Comparison of ENCODE assay signal across 28 mouse cellular contexts in genomic region chr1:60489660-60490059, GRCm38 (mm10).
DNase-seq lines count a peak whose midpoint lies in the region; ATAC-seq and TF ChIP-seq lines count a peak whose summit lies in the region.
"Had no signal": no experiment of that assay in that cellular context is flagged by ENCODE, and none has a peak within 500 bp of the region (broad histone marks: within the 10 kb centered on the region; RNA-seq: fewer than 3 reads in every experiment).

No protein-coding gene starts in this region.

- ATAC-seq in cerebellum, adult (ENCODE audit: insufficient number of reproducible peaks, low FRiP score, low TSS enrichment): no peak
- ATAC-seq in hindbrain, embryonic 13.5 days (ENCODE audit: low FRiP score): 0 out of 2 replicates have a peak, but pooled peaks have one; percentile 36
- ATAC-seq in hindbrain, embryonic 12.5 days (ENCODE audit: low FRiP score): no peak
- peak; percentile 29; the same call in 1 of the 2 replicates for ATAC-seq in neural tube, embryonic 13.5 days (ENCODE audit: low read depth)
- ATAC-seq: activated CD4-positive, CD25-positive, alpha-beta regulatory T cell, adult 4 months; intestine, embryonic 15.5 days; liver, embryonic 12.5 days; liver, postnatal 0 days had no signal

- peak; percentile 20 for DNase-seq in cerebellum, adult 9-11 months
- DNase-seq in layer of hippocampus, adult 2 months (ENCODE audit: low spot score in 2 of 2): no peak
- no peak for DNase-seq in layer of hippocampus, adult 9-10 months (ENCODE audit: low spot score)
- DNase-seq in neural tube, embryonic 10.5 days (ENCODE audit: extremely low spot score, low spot score): no peak
- DNase-seq: adrenal gland, adult 2 months; cerebellum, adult 8-10 months; embryo, embryonic 11 days; gastrocnemius, postnatal 10 days; heart, postnatal 10 days; kidney, adult 2 months; kidney, postnatal 10 days; liver, postnatal 0 days; lung, postnatal 36 days; right cerebral cortex, postnatal 25 days; thymus, adult 18-20 months; thymus, postnatal 25 days had no signal

- H3K9me3 ChIP-seq in hindbrain, embryonic 13.5 days: no peaks in the 10 kb centered on the region
- H3K9me3 ChIP-seq in hindbrain, embryonic 12.5 days (replicated peaks): no peaks in the 10 kb centered on the region
- no peaks in the 10 kb centered on the region for H3K9me3 ChIP-seq in neural tube, embryonic 13.5 days
- H3K9me3 ChIP-seq: forebrain, embryonic 13.5 days; heart, embryonic 13.5 days; intestine, embryonic 15.5 days; liver, embryonic 12.5 days; stomach, embryonic 15.5 days had no signal

- no peak overlapping the region for H3K4me2 ChIP-seq in hindbrain, embryonic 13.5 days
- no peak overlapping the region for H3K4me2 ChIP-seq in hindbrain, embryonic 12.5 days (replicated peaks)
- no peak overlapping the region for H3K4me2 ChIP-seq in neural tube, embryonic 13.5 days
- H3K4me2 ChIP-seq: forebrain, embryonic 13.5 days; heart, embryonic 13.5 days; intestine, embryonic 15.5 days; liver, embryonic 12.5 days; stomach, embryonic 15.5 days had no signal

- H3K4me1 ChIP-seq in hindbrain, embryonic 13.5 days (replicated peaks): no peaks in the 10 kb centered on the region
- H3K4me1 ChIP-seq in hindbrain, embryonic 12.5 days: no peaks in the 10 kb centered on the region
- no peaks in the 10 kb centered on the region for H3K4me1 ChIP-seq in neural tube, embryonic 13.5 days (replicated peaks)
- H3K4me1 ChIP-seq: forebrain, embryonic 13.5 days; intestine, embryonic 15.5 days; liver, embryonic 12.5 days; stomach, embryonic 15.5 days had no signal

- peaks cover 76% of the 10 kb centered on the region for H3K36me3 ChIP-seq in hindbrain, embryonic 13.5 days
- H3K36me3 ChIP-seq in hindbrain, embryonic 12.5 days: peaks cover 62% of the 10 kb centered on the region
- H3K36me3 ChIP-seq in neural tube, embryonic 13.5 days: peaks cover 81% of the 10 kb centered on the region

- H3K27ac ChIP-seq in hindbrain, embryonic 13.5 days: no peak overlapping the region
- H3K27ac ChIP-seq in hindbrain, embryonic 12.5 days: no peak overlapping the region
- peak overlapping the region; percentile 51; the same call in 1 of the 2 replicates for H3K27ac ChIP-seq in layer of hippocampus, adult 2 months
- H3K27ac ChIP-seq in neural tube, embryonic 13.5 days (replicated peaks): no peak overlapping the region
- H3K27ac ChIP-seq: forebrain, embryonic 13.5 days; heart, embryonic 13.5 days; intestine, embryonic 15.5 days; liver, embryonic 12.5 days; stomach, embryonic 15.5 days had no signal

- 96% methylated on average over 2 of the region's 2 CpGs for WGBS in hindbrain, embryonic 13.5 days
- WGBS in hindbrain, embryonic 12.5 days: 80% methylated on average over 2 of the region's 2 CpGs
- WGBS in neural tube, embryonic 13.5 days: 80% methylated on average over 2 of the region's 2 CpGs

- H3K27me3 ChIP-seq in hindbrain, embryonic 13.5 days: no peaks in the 10 kb centered on the region
- no peaks in the 10 kb centered on the region for H3K27me3 ChIP-seq in hindbrain, embryonic 12.5 days
- no peaks in the 10 kb centered on the region for H3K27me3 ChIP-seq in neural tube, embryonic 13.5 days
- H3K27me3 ChIP-seq: CH12.LX; forebrain, embryonic 13.5 days; heart, embryonic 13.5 days; intestine, embryonic 15.5 days; liver, embryonic 12.5 days; stomach, embryonic 15.5 days had no signal

- no peak overlapping the region for H3K4me3 ChIP-seq in hindbrain, embryonic 13.5 days
- no peak overlapping the region for H3K4me3 ChIP-seq in hindbrain, embryonic 12.5 days
- H3K4me3 ChIP-seq in layer of hippocampus, adult 2 months: no peak overlapping the region
- no peak overlapping the region for H3K4me3 ChIP-seq in neural tube, embryonic 13.5 days
- H3K4me3 ChIP-seq: erythroblast, embryonic 14.5 days; forebrain, embryonic 13.5 days; heart, embryonic 13.5 days; intestine, embryonic 15.5 days; liver, embryonic 12.5 days; stomach, embryonic 15.5 days had no signal

- TF ChIP-seq CTCF in layer of hippocampus, adult 2 months (conservative IDR thresholded peaks at IDR 0.05): no peak

- no peak overlapping the region for H3K9ac ChIP-seq in hindbrain, embryonic 13.5 days
- no peak overlapping the region for H3K9ac ChIP-seq in hindbrain, embryonic 12.5 days
- H3K9ac ChIP-seq in neural tube, embryonic 13.5 days: no peak overlapping the region
- H3K9ac ChIP-seq: forebrain, embryonic 13.5 days; heart, embryonic 13.5 days; intestine, embryonic 15.5 days; liver, embryonic 12.5 days; liver, postnatal 0 days; stomach, embryonic 15.5 days had no signal

Comparison
In these comparisons a context has a peak if more than half of its experiments do, and no peak if none do; other contexts are left out.
1. ATAC-seq: peak in hindbrain, embryonic 13.5 days (single experiment) and neural tube, embryonic 13.5 days (single experiment); none in cerebellum, adult (single experiment) and hindbrain, embryonic 12.5 days (single experiment).